Mouse (Mus musculus) urinary bladder, postnatal 4 days (tissue): Measurements from ENCODE around the gene Atp4b.

ENCODE experiments used
- DNase-seq, 2 experiments: peaks; one replicate each; pipeline ENCODE4 v3.0.0; 2021 to 2022; ENCODE audit warnings: low spot score in 2 of 2

Gene Atp4b

GRCm38 (mm10) chr8:13396725-13397124 is at the start of gene Atp4b:
TSS of gene Atp4b (minus strand) at chr8:13396825.
- DNase-seq, result no peak

- no peak for DNase-seq
These were observed 45.5 kb upstream of the Atp4b start for GRCm38 (mm10) chr8:13442152-13442551.

GRCm38 (mm10) chr8:13437531-13437930 is 40.9 kb upstream of the Atp4b start:
- DNase-seq, result no peak

- DNase-seq, result no peak
These were observed 39.4 kb upstream of the Atp4b start for GRCm38 (mm10) chr8:13436052-13436451.

GRCm38 (mm10) chr8:13434889-13435288 is 38.3 kb upstream of the Atp4b start, which contains the start of gene Tmem255b:
TSS of gene Tmem255b (plus strand) at chr8:13435189.
- no peak for DNase-seq

- no peak for DNase-seq
These were observed 36.5 kb upstream of the Atp4b start for GRCm38 (mm10) chr8:13433130-13433529.

GRCm38 (mm10) chr8:13430866-13431265 is 34.2 kb upstream of the Atp4b start:
- DNase-seq, result no peak

- DNase-seq, result no peak
These were observed 33.8 kb upstream of the Atp4b start for GRCm38 (mm10) chr8:13430412-13430811.

- DNase-seq, result no peak
These were observed 31.5 kb upstream of the Atp4b start for GRCm38 (mm10) chr8:13428156-13428555.

GRCm38 (mm10) chr8:13427351-13427750 is 30.7 kb upstream of the Atp4b start:
- DNase-seq, result no peak

GRCm38 (mm10) chr8:13420970-13421369 is 24.3 kb upstream of the Atp4b start:
- no peak for DNase-seq

- no peak for DNase-seq
These were observed 22.6 kb upstream of the Atp4b start for GRCm38 (mm10) chr8:13419111-13419639.

- DNase-seq, result no peak
These were observed 19.3 kb upstream of the Atp4b start for GRCm38 (mm10) chr8:13415879-13416278.

GRCm38 (mm10) chr8:13413823-13414390 is 17.3 kb upstream of the Atp4b start:
- DNase-seq, result no peak

- no peak for DNase-seq
These were observed 16.4 kb upstream of the Atp4b start for GRCm38 (mm10) chr8:13412891-13413558.

- DNase-seq, result peak in 1 of 2 experiments; percentile 33
These were observed 15.0 kb upstream of the Atp4b start for GRCm38 (mm10) chr8:13411597-13411996.

- no peak for DNase-seq
These were observed 9.4 kb upstream of the Atp4b start for GRCm38 (mm10) chr8:13406011-13406410.

- DNase-seq, result no peak
These were observed 8.1 kb upstream of the Atp4b start, which contains the start of gene Grk1 for GRCm38 (mm10) chr8:13404666-13405131. TSS of gene Grk1 (plus strand) at chr8:13405081.

GRCm38 (mm10) chr8:13403517-13403916 is 6.9 kb upstream of the Atp4b start:
- no peak for DNase-seq

GRCm38 (mm10) chr8:13393869-13394268 is 2.8 kb downstream of the Atp4b start:
- DNase-seq, result no peak

- no peak for DNase-seq
These were observed 7.9 kb downstream of the Atp4b start for GRCm38 (mm10) chr8:13388744-13389143.

- no peak for DNase-seq
These were observed 8.9 kb downstream of the Atp4b start for GRCm38 (mm10) chr8:13387728-13388127.

- no peak for DNase-seq
These were observed 10.3 kb downstream of the Atp4b start for GRCm38 (mm10) chr8:13386366-13386765.
